Comparison of ENCODE assay signal across 30 mouse cellular contexts in genomic region chr3:35029924-35030323, GRCm38 (mm10).
DNase-seq lines count a peak whose midpoint lies in the region; ATAC-seq and TF ChIP-seq lines count a peak whose summit lies in the region.
"Had no signal": no experiment of that assay in that cellular context is flagged by ENCODE, and none has a peak within 500 bp of the region (broad histone marks: within the 10 kb centered on the region; RNA-seq: fewer than 3 reads in every experiment).

No protein-coding gene starts in this region.

- 93% methylated on average over 8 of the region's 8 CpGs for WGBS in hindbrain, embryonic 10.5 days
- 87% methylated on average over 8 of the region's 8 CpGs for WGBS in hindbrain, postnatal 0 days
- WGBS in forebrain, embryonic 13.5 days = 93% methylated on average over 8 of the region's 8 CpGs

- no peaks in the 10 kb centered on the region for H3K36me3 ChIP-seq in hindbrain, embryonic 10.5 days
- H3K36me3 ChIP-seq in hindbrain, postnatal 0 days (ENCODE audit: insufficient read depth, low read length) = no peaks in the 10 kb centered on the region
- no peaks in the 10 kb centered on the region for H3K36me3 ChIP-seq in forebrain, embryonic 13.5 days (ENCODE audit: poor library complexity, severe bottlenecking)
- H3K36me3 ChIP-seq: embryonic facial prominence, embryonic 13.5 days; heart, embryonic 13.5 days; intestine, embryonic 15.5 days; limb, embryonic 12.5 days; liver, embryonic 15.5 days; midbrain, embryonic 10.5 days; midbrain, embryonic 15.5 days; neural tube, embryonic 15.5 days had no signal

- ATAC-seq in hindbrain, postnatal 0 days = no peak
- ATAC-seq in forebrain, embryonic 13.5 days = no peak
- ATAC-seq: activated CD4-positive, CD25-positive, alpha-beta regulatory T cell, adult 4 months; forebrain, postnatal 0 days; hindbrain, embryonic 16.5 days; intestine, embryonic 15.5 days; midbrain, embryonic 15.5 days had no signal

- TF ChIP-seq CTCF in hindbrain, postnatal 0 days (IDR thresholded peaks at IDR 0.05; ENCODE audit: low read depth) = no peak
- no peak for TF ChIP-seq CTCF in left cerebral cortex, adult 2 months (IDR thresholded peaks at IDR 0.05)

- no peak overlapping the region for H3K4me3 ChIP-seq in hindbrain, embryonic 10.5 days
- H3K4me3 ChIP-seq in hindbrain, postnatal 0 days (ENCODE audit: low read length) = no peak overlapping the region
- H3K4me3 ChIP-seq in left cerebral cortex, adult 2 months = no peak overlapping the region
- H3K4me3 ChIP-seq in forebrain, embryonic 13.5 days = no peak overlapping the region
- H3K4me3 ChIP-seq: embryonic facial prominence, embryonic 13.5 days; gastrocnemius, adult 2 months; heart, embryonic 13.5 days; intestine, embryonic 15.5 days; limb, embryonic 12.5 days; liver, embryonic 15.5 days; midbrain, embryonic 10.5 days; midbrain, embryonic 15.5 days; neural tube, embryonic 15.5 days had no signal

- H3K27ac ChIP-seq in hindbrain, embryonic 10.5 days = 0 out of 2 replicates have a peak overlapping the region, but pooled peaks have one; percentile 16
- H3K27ac ChIP-seq in hindbrain, postnatal 0 days = no peak overlapping the region
- no peak overlapping the region for H3K27ac ChIP-seq in left cerebral cortex, adult 2 months
- no peak overlapping the region for H3K27ac ChIP-seq in forebrain, embryonic 13.5 days
- H3K27ac ChIP-seq: embryonic facial prominence, embryonic 13.5 days; gastrocnemius, adult 2 months; heart, embryonic 13.5 days; intestine, embryonic 15.5 days; limb, embryonic 12.5 days; liver, embryonic 15.5 days; midbrain, embryonic 15.5 days; neural tube, embryonic 15.5 days had no signal

- H3K9me3 ChIP-seq in hindbrain, embryonic 10.5 days = no peaks in the 10 kb centered on the region
- no peaks in the 10 kb centered on the region for H3K9me3 ChIP-seq in hindbrain, postnatal 0 days (ENCODE audit: low read length)
- H3K9me3 ChIP-seq in forebrain, embryonic 13.5 days (replicated peaks) = no peaks in the 10 kb centered on the region
- H3K9me3 ChIP-seq: embryonic facial prominence, embryonic 13.5 days; heart, embryonic 13.5 days; intestine, embryonic 15.5 days; limb, embryonic 12.5 days; liver, embryonic 15.5 days; midbrain, embryonic 10.5 days; midbrain, embryonic 15.5 days; neural tube, embryonic 15.5 days had no signal

- peaks cover 28% of the 10 kb centered on the region for H3K4me1 ChIP-seq in hindbrain, embryonic 10.5 days (replicated peaks)
- H3K4me1 ChIP-seq in hindbrain, postnatal 0 days (ENCODE audit: insufficient read depth, low read length) = no peaks in the 10 kb centered on the region
- peaks cover 5% of the 10 kb centered on the region for H3K4me1 ChIP-seq in forebrain, embryonic 13.5 days
- H3K4me1 ChIP-seq: intestine, embryonic 15.5 days; liver, embryonic 15.5 days; midbrain, embryonic 15.5 days; neural tube, embryonic 15.5 days had no signal

- DNase-seq in hindbrain, embryonic 10.5 days (ENCODE audit: low spot score) = no peak
- DNase-seq in hindbrain, postnatal 0 days (ENCODE audit: low spot score) = no peak
- peak; percentile 12 to 13 for DNase-seq in left cerebral cortex, adult 2 months (ENCODE audit: extremely low spot score in 1 of 2, low spot score in 2 of 2)
- DNase-seq in left cerebral cortex, adult 11 months (ENCODE audit: low spot score) = no peak
- peak; percentile 38 to 48 for DNase-seq in frontal cortex, postnatal 36 days (ENCODE audit: low spot score in 2 of 2)
- DNase-seq in right cerebral cortex, postnatal 25 days = peak; percentile 37
- no peak for DNase-seq in spleen, postnatal 10 days (ENCODE audit: low spot score in 2 of 2)
- DNase-seq: adrenal gland, adult 8-10 months; cerebellum, adult 9-11 months; forebrain, postnatal 0 days; gastrocnemius, adult 2 months; heart, postnatal 10 days; kidney, adult 2 months; kidney, postnatal 4 days; lung, embryonic 14.5 days; lung, postnatal 14 days; thymus, adult 18-20 months; thymus, postnatal 25 days had no signal

- H3K4me2 ChIP-seq in hindbrain, postnatal 0 days (ENCODE audit: low read depth, low read length) = no peak overlapping the region
- no peak overlapping the region for H3K4me2 ChIP-seq in forebrain, embryonic 13.5 days
- H3K4me2 ChIP-seq: embryonic facial prominence, embryonic 13.5 days; heart, embryonic 13.5 days; intestine, embryonic 15.5 days; limb, embryonic 12.5 days; liver, embryonic 15.5 days; lung, embryonic 14.5 days; midbrain, embryonic 15.5 days; neural tube, embryonic 15.5 days had no signal

- H3K9ac ChIP-seq in hindbrain, postnatal 0 days (replicated peaks; ENCODE audit: low read length) = no peak overlapping the region
- no peak overlapping the region for H3K9ac ChIP-seq in forebrain, embryonic 13.5 days
- H3K9ac ChIP-seq: embryonic facial prominence, embryonic 13.5 days; forebrain, postnatal 0 days; heart, embryonic 13.5 days; intestine, embryonic 15.5 days; limb, embryonic 12.5 days; liver, embryonic 15.5 days; lung, embryonic 14.5 days; midbrain, embryonic 15.5 days; neural tube, embryonic 15.5 days had no signal

- intact Hi-C loops in left cerebral cortex, adult 2 months (cut with DNase I) = no loop called here

- no peaks in the 10 kb centered on the region for H3K27me3 ChIP-seq in hindbrain, embryonic 10.5 days (ENCODE audit: insufficient read depth, poor library complexity, severe bottlenecking)
- H3K27me3 ChIP-seq in hindbrain, postnatal 0 days (ENCODE audit: insufficient read depth, low read length) = no peaks in the 10 kb centered on the region
- no peaks in the 10 kb centered on the region for H3K27me3 ChIP-seq in forebrain, embryonic 13.5 days
- H3K27me3 ChIP-seq: CH12.LX; embryonic facial prominence, embryonic 13.5 days; intestine, embryonic 15.5 days; limb, embryonic 12.5 days; liver, embryonic 15.5 days; midbrain, embryonic 15.5 days; neural tube, embryonic 15.5 days had no signal

Comparison
In these comparisons a context has a peak if more than half of its experiments do, and no peak if none do; other contexts are left out.
1. DNase-seq: peak in left cerebral cortex, adult 2 months (2 of 2), frontal cortex, postnatal 36 days (2 of 2) and right cerebral cortex, postnatal 25 days (single experiment); none in hindbrain, embryonic 10.5 days (single experiment), hindbrain, postnatal 0 days (single experiment), left cerebral cortex, adult 11 months (single experiment) and spleen, postnatal 10 days (0 of 2).